Mouse (Mus musculus): ENCODE measurements at regions not wholly inside any gene's neighbourhood (a gene's known extent, or its start where the extent isn't known, plus 50 kb on each side); places are given as distances from the start of the nearest gene placed in this dataset.
A peak's percentile ranks its signal among the peaks of the same experiment; 100 is the strongest.
"Not testable (repeated sequence)": the region's sequence is repeated elsewhere in the genome, so short reads cannot be mapped to it uniquely, and the experiment has no call there.

DNA sequence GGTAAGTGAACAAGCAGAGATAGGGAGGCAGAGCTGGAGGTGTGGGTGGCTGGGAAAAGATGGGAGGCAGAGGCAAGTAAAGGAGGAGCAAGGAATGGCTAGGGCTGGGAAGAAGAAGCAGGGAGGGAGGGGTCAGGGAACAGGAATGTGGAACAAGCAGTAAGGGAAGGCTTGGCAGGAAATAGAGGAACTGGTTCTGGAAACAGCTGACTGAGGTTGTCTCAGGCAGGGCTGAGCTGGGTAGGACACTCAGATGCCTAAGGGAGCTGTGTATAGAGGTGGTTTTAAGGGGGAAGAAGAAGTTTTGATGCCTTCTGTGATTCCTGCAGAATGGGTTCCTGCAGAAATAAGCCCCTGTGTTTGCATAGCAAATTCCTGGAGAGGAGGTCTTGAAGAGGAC lies 92.7 kb downstream of the Nucb2 start:
- DNase-seq (ENCODE audit: low spot score in 2 of 2): no peak

- DNase-seq (ENCODE audit: low spot score in 2 of 2): no peak
These were observed 96.2 kb downstream of the Nucb2 start for GRCm38 (mm10) chr7:116600340-116600739.

- no peak for DNase-seq (ENCODE audit: low spot score in 2 of 2)
These were observed 99.1 kb downstream of the Nucb2 start for GRCm38 (mm10) chr7:116603167-116603839.

- DNase-seq (ENCODE audit: low spot score in 2 of 2): no peak
These were observed 99.6 kb downstream of the Nucb2 start for GRCm38 (mm10) chr7:116603840-116604194.

GRCm38 (mm10) chr7:116606255-116606654 lies 102.1 kb downstream of the Nucb2 start:
- DNase-seq (ENCODE audit: low spot score in 2 of 2): no peak

DNA sequence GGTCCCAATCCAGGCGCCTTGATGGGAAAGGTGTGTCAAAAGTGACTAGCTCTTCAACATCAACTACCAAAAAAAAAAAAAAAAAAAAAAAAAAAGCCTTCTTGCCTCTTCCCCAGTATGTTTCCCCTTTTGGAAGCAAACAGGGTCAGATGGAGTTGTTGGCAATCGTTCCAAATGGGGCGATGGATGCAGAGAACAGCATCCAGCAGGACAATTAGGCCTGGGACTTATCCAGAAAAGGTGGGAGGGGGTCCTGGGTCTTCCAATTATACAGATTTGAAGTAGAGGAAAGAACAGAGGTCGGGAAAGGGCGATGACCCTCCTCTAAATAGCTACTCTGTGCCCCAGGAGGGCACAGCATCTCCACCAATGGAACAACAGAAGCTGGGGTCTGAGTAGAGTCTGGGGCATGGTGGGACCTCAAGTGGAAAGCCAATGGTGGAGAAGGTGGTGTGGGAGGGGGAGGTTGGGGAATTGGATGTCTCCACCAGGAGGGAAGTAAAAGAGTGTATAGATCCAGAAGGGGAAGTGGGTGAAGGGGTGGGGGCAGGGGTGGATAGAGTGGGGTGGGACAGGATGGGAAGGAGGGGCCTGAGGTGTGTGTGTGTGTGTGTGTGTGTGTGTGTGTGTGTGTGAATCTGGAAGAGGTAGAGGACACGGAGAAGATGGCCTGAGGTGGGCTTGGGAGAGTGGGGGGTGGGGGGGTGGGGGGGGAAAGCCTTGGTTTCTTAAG lies 102.7 kb downstream of the Nucb2 start:
- DNase-seq (ENCODE audit: low spot score in 2 of 2): no peak

DNA sequence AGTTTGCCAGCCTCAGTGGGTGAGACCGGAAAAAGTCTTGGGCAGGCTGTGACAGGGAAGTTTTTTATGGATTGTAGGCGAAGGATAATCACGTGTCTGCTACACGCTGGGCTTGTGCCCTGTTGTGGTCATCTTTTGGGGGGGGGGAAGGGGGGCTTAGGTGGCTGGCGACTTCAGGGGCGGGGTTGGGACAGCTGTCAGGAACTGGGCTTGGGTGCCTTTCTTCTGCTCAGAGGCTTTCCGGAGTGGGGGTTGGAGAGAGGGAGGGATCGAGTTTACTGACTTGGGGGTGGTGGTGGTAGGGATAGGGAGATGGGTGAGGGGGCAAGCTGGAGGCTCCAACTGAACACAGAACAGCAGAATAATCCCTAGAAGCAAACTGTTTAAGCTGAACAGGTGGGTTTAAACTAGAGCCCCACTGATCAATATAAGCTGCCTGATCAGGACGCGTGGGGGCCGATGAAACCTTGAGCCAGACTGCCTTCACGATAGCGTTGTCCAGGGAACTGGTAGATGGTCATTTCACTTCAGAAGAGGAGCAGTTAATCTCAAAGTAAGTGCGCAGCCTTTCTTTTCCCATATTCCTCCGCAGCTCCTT lies 103.6 kb downstream of the Nucb2 start:
- DNase-seq (ENCODE audit: low spot score in 2 of 2): no peak

DNA sequence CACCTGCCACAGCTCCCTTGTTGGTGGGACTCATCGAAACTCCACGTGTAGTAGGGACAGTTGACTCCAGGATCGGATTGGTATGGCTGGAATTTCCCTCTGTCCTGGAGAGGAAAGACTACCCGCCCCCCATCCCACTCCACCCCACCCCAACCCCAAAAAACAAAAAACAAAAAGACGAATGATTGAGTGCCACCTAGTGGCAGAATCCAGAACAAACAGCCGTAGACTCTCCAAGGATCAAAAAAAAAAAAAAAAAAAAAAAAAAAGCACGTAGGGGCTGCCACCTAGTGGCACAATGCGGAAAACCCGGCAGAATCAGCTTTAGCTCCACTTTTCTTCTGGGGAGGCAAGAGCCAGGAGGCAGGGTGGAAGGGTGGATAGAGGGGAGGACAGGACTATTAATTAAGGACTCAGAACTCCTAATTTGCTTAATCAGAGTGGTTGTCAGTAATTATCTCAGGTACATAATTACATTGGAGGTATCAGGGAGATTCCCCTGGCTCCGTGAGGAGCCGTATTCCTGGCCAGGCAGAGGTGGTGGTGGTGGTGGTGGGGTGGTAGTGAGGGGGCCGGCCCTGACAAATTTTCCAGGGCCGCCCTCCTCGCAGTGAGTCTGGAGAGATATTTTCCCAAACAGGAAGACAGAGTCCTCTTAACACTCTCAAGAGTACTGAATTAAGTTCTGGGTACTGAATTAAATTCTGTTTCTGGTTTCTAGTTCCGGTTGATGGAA lies 104.3 kb downstream of the Nucb2 start:
- peak in 1 of 2 experiments; percentile 66 for DNase-seq (ENCODE audit: low spot score in 2 of 2)

DNA sequence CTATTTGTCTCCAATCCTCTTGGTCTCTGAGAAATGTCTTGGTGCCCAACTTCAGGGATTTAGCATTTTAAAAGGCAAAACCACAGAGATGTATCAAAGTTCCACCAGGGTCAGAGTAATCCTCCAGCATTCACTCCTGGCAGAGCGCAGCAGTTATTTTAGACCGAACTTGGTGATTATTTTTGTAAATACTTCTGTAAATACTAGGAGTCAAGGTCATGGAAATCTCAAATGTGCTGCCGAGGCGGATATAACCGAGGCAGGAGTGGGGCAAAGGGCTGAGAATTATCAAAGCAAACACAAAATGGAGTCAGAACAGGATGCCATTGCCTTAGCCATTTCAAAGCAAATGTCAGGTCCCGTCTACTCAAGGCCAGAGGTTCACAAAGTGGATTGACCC lies 105.2 kb downstream of the Nucb2 start:
- DNase-seq (ENCODE audit: low spot score in 2 of 2): no peak

GRCm38 (mm10) chr7:116609906-116610305 lies 105.7 kb downstream of the Nucb2 start:
- DNase-seq (ENCODE audit: low spot score in 2 of 2): no peak

GRCm38 (mm10) chr7:116615984-116616383 lies 111.8 kb downstream of the Nucb2 start:
- peak in 1 of 2 experiments; percentile 25 for DNase-seq (ENCODE audit: low spot score in 2 of 2)

- no peak for DNase-seq (ENCODE audit: low spot score in 2 of 2)
These were observed 115.5 kb downstream of the Nucb2 start for GRCm38 (mm10) chr7:116619636-116620035.

GRCm38 (mm10) chr7:116620381-116620780 lies 116.2 kb downstream of the Nucb2 start:
- DNase-seq (ENCODE audit: low spot score in 2 of 2): no peak

DNA sequence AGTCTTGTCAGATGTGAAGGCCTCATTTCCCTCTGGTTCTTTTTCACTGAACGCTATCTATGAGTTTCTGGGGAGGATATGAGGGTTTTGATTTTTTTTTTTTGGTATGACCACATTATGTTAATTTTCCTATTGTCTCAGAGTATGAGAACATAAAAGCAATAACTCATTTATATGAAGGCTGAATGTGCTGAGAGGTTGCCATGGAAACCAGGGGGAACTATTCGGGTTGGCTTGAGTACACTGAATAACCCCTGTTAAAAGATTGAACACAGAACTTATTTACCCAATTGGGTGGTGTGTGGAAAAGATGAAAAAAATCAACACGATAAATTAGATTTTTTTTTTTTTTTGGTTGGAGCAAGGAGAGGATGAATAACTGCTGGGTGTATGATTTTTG lies 129.0 kb downstream of the Nucb2 start:
- DNase-seq (ENCODE audit: low spot score in 2 of 2): no peak

- peak; percentile 20 to 82 for DNase-seq (ENCODE audit: low spot score in 2 of 2)
These were observed 140.9 kb downstream of the Nucb2 start for GRCm38 (mm10) chr7:116644902-116645650.

DNA sequence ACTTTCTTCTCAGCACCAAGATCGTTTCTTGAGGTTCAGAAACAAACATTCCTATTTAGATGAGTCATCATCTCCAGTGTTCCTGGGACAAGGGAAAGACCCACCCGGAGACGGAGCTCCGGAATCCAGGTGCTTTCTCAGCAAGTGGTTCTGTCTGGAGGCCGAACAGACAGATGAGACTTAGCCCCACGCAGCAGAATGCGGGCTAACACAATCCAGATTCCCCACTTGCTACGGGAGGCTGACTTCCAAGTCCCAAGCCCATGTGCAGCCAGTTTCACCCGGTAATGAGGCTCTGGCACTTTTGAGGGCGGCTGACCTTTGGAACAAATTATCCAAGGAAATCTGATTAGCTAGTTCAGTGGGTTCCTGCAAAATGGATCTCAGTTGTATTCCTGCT lies 150.3 kb downstream of the Nucb2 start:
- DNase-seq (ENCODE audit: low spot score in 2 of 2): no peak

DNA sequence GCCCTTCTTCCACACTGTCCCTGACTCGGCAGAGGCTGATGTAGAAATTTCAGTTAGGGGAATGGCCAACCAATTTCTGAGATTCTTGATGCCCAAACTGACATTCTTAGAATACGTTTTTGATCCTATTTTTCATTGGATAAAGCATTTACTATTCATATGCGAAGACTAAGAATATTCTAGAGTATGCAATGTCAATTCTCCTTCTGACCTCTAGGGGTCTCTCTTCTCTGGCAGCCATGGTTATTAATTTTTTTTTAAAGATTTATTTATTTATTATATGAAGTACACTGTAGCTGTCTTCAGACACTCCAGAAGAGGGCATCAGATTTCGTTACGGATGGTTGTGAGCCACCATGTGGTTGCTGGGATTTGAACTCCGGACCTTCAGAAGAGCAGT lies 152.9 kb downstream of the Nucb2 start:
- not testable (repeated sequence) for DNase-seq (ENCODE audit: low spot score in 2 of 2)

DNA sequence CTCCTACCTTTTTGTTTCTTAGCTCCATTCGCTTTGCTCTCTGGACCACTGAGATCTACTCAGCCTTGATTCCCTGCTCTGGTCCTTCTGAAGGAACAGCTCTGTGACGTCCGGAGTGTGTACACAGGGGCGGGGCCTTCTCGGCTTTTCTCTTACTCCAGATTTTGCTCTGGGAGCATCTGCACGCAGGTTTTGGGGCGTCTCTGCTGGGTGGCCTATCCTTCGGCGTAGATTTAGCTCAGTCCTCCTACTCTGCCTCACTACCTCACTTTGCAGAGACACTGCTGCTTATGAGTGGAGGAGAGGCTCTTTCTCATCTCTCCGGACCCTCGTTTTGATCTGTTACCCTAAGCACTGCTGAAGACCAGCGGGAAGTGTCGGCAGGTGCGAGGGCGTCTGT lies 161.4 kb downstream of the Nucb2 start:
- no peak for DNase-seq (ENCODE audit: low spot score in 2 of 2)

GRCm38 (mm10) chr7:116674199-116675019 lies 170.2 kb downstream of the Nucb2 start:
- no peak for DNase-seq (ENCODE audit: low spot score in 2 of 2)

DNA sequence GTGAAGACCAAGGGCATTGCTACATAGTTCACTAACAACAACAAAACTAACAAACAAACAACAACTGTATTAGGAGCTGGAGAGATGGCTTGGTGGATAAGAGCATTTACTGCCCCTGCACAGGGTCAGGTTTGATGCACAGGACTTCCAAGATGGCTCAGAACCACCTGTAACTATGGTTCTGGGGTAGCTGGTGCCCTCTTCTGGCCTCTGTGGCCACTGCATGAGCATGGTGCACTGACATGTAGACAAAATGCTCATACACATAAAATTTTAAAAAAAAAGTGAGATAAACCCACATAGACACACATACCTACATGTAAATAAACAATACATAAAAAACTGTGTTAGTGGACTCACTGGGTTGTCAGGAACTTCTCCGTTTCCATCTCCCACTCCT lies 172.5 kb downstream of the Nucb2 start:
- no peak for DNase-seq (ENCODE audit: low spot score in 2 of 2)

Measured in layer of hippocampus, adult 18-20 months (tissue).